Mouse (Mus musculus): ENCODE data around the gene Bcap29. TPM values are rescaled to one million over a fixed set of nuclear protein-coding genes. Genes with fewer than 3 reads are reported as not detected.

Bcap29 gene
- total RNA-seq, 1 experiment, result 19.8 TPM

DNA sequence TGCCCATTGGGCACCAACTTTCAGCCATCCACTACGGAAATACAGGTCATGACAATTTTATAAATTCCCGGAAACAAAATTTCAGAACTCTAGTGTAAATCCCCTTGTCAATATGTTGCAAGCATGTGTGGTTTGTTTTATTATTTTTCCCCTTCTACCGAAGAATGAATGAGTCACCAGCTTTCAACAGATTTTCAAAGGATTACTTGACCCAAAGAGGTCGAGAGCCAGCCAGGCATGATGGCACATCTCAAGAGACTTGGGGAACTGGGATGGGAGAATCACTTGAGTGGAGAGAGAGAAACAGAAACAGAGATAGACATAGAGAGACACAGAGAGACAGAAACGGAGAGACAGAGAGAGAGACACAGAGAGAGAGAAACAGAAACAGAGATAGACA is 73.7 kb downstream of the Bcap29 start:
- H3K4me3 ChIP-seq (ENCODE audit: insufficient read depth in 1 of 2, low read depth in 1 of 2, low read length in 2 of 2, poor library complexity in 1 of 2, severe bottlenecking in 1 of 2), result no peak overlapping the region

DNA sequence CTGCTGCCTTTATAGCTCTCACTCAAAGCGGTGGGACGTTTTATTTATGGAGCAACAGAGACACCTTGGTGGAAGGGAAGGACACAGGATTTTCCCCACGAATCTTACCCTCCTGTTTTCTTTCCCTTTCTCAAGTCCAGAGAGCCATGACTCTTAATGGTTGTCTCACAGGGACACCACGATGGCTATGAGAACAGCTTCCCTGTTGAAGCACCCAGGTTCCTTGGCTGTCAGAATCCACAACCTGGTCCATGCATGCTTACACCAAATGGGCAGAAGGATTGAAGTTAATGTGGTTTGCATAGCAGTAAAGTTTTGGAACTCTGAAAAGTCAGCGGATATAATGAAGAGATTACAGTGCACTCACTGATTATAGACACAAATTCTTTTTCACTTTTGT is 74.5 kb downstream of the Bcap29 start:
- in situ Hi-C loops (cut with MboI; ENCODE audit: low sequenced_read_pairs in 2 of 2, unreplicated experiment in 2 of 2), result no loop called here
- no peak for DNase-seq (ENCODE audit: low read depth, low spot score)
- no peak overlapping the region for H3K27ac ChIP-seq (ENCODE audit: insufficient read depth, low read depth, low read length, poor library complexity, severe bottlenecking)
- no peaks in the 10 kb centered on the region for H3K36me3 ChIP-seq (ENCODE audit: control insufficient read depth, insufficient read depth, low read length, poor library complexity, severe bottlenecking)
- no peaks in the 10 kb centered on the region for H3K9me3 ChIP-seq (ENCODE audit: control insufficient read depth, insufficient read depth, low read depth, low read length)
- no peak overlapping the region for H3K4me3 ChIP-seq (ENCODE audit: insufficient read depth in 1 of 2, low read depth in 1 of 2, low read length in 2 of 2, poor library complexity in 1 of 2, severe bottlenecking in 1 of 2)
- no peak overlapping the region for H3K9ac ChIP-seq (ENCODE audit: insufficient read depth, low read depth, low read length, poor library complexity, severe bottlenecking)
- no peaks in the 10 kb centered on the region for H3K4me1 ChIP-seq (ENCODE audit: control insufficient read depth in 2 of 2, insufficient read depth in 2 of 2, low read length in 2 of 2, poor library complexity in 1 of 2)
- no peak for TF ChIP-seq ZC3H11A (IDR thresholded peaks at IDR 0.05; ENCODE audit: borderline replicate concordance, low read depth, low read length)

More for the DNA sequence above, 73.7 kb downstream of the Bcap29 start:
- Histone ChIP-seq H3K36me3 (ENCODE audit: control insufficient read depth, insufficient read depth, low read length, poor library complexity, severe bottlenecking) (no peaks in the 10 kb centered on the region), H3K9ac (ENCODE audit: insufficient read depth, low read depth, low read length, poor library complexity, severe bottlenecking) (no peak overlapping the region), H3K9me3 (ENCODE audit: control insufficient read depth, insufficient read depth, low read depth, low read length) (no peaks in the 10 kb centered on the region), H3K27ac (ENCODE audit: insufficient read depth, low read depth, low read length, poor library complexity, severe bottlenecking) (no peak overlapping the region), H3K4me1 (ENCODE audit: control insufficient read depth in 2 of 2, insufficient read depth in 2 of 2, low read length in 2 of 2, poor library complexity in 1 of 2) (no peaks in the 10 kb centered on the region)
- in situ Hi-C loops (cut with MboI; ENCODE audit: low sequenced_read_pairs in 2 of 2, unreplicated experiment in 2 of 2), result no loop called here
- no peak for TF ChIP-seq ZC3H11A (IDR thresholded peaks at IDR 0.05; ENCODE audit: borderline replicate concordance, low read depth, low read length)
- TF ChIP-seq ZNF384 (IDR thresholded peaks at IDR 0.05; ENCODE audit: low read depth, low read length), result no peak
- TF ChIP-seq MAFK (IDR thresholded peaks at IDR 0.05; ENCODE audit: insufficient read depth, low read depth, low read length), result no peak
- TF ChIP-seq CHD2 (IDR thresholded peaks at IDR 0.05; ENCODE audit: low read depth, low read length), result no peak
- no peak for TF ChIP-seq HCFC1 (IDR thresholded peaks at IDR 0.05; ENCODE audit: borderline replicate concordance, insufficient read depth, low read length)
- no peak for DNase-seq (ENCODE audit: low read depth, low spot score)

DNA sequence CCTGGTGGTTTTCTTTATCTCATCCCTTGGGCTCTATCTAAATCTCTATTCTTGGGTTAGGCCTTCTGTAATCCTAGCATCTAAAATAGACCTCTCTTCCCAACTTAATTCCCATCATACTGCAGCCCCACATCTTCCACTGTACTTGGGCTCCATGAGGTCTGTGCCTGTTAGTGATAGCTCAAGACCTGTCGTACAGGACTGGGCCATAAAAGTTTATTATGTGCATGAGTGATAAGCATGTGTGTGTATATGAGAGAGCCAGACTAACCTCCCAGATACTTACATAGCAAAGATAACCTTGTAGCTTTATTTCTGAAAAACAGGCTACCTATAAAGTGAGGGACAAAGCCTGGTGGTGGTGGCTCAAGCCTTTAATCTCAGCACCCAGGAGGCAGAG is 80.1 kb downstream of the Bcap29 start:
- DNase-seq (ENCODE audit: low read depth, low spot score), result no peak
- in situ Hi-C loops (cut with MboI; ENCODE audit: low sequenced_read_pairs in 2 of 2, unreplicated experiment in 2 of 2), result no loop called here
- TF ChIP-seq CHD2 (IDR thresholded peaks at IDR 0.05; ENCODE audit: low read depth, low read length) (no peak), HCFC1 (IDR thresholded peaks at IDR 0.05; ENCODE audit: borderline replicate concordance, insufficient read depth, low read length) (no peak), ZC3H11A (IDR thresholded peaks at IDR 0.05; ENCODE audit: borderline replicate concordance, low read depth, low read length) (no peak), ZNF384 (IDR thresholded peaks at IDR 0.05; ENCODE audit: low read depth, low read length) (no peak), MAFK (IDR thresholded peaks at IDR 0.05; ENCODE audit: insufficient read depth, low read depth, low read length) (no peak)
- H3K9ac ChIP-seq (ENCODE audit: insufficient read depth, low read depth, low read length, poor library complexity, severe bottlenecking), result no peak overlapping the region
- H3K27ac ChIP-seq (ENCODE audit: insufficient read depth, low read depth, low read length, poor library complexity, severe bottlenecking), result no peak overlapping the region
- H3K4me3 ChIP-seq (ENCODE audit: insufficient read depth in 1 of 2, low read depth in 1 of 2, low read length in 2 of 2, poor library complexity in 1 of 2, severe bottlenecking in 1 of 2), result no peak overlapping the region
- H3K9me3 ChIP-seq (ENCODE audit: control insufficient read depth, insufficient read depth, low read depth, low read length), result no peaks in the 10 kb centered on the region
- H3K36me3 ChIP-seq (ENCODE audit: control insufficient read depth, insufficient read depth, low read length, poor library complexity, severe bottlenecking), result no peaks in the 10 kb centered on the region
- H3K4me1 ChIP-seq (ENCODE audit: control insufficient read depth in 2 of 2, insufficient read depth in 2 of 2, low read length in 2 of 2, poor library complexity in 1 of 2), result no peaks in the 10 kb centered on the region

- no peak overlapping the region for H3K9ac ChIP-seq (ENCODE audit: insufficient read depth, low read depth, low read length, poor library complexity, severe bottlenecking)
- in situ Hi-C loops (cut with MboI; ENCODE audit: low sequenced_read_pairs in 2 of 2, unreplicated experiment in 2 of 2), result no loop called here
- H3K4me1 ChIP-seq (ENCODE audit: control insufficient read depth in 2 of 2, insufficient read depth in 2 of 2, low read length in 2 of 2, poor library complexity in 1 of 2), result no peaks in the 10 kb centered on the region
- H3K9me3 ChIP-seq (ENCODE audit: control insufficient read depth, insufficient read depth, low read depth, low read length), result no peaks in the 10 kb centered on the region
- H3K4me3 ChIP-seq (ENCODE audit: insufficient read depth in 1 of 2, low read depth in 1 of 2, low read length in 2 of 2, poor library complexity in 1 of 2, severe bottlenecking in 1 of 2), result no peak overlapping the region
- no peak for DNase-seq (ENCODE audit: low read depth, low spot score)
- H3K36me3 ChIP-seq (ENCODE audit: control insufficient read depth, insufficient read depth, low read length, poor library complexity, severe bottlenecking), result no peaks in the 10 kb centered on the region
- H3K27ac ChIP-seq (ENCODE audit: insufficient read depth, low read depth, low read length, poor library complexity, severe bottlenecking), result no peak overlapping the region
- TF ChIP-seq HCFC1 (IDR thresholded peaks at IDR 0.05; ENCODE audit: borderline replicate concordance, insufficient read depth, low read length) (no peak), CHD2 (IDR thresholded peaks at IDR 0.05; ENCODE audit: low read depth, low read length) (no peak), MAFK (IDR thresholded peaks at IDR 0.05; ENCODE audit: insufficient read depth, low read depth, low read length) (no peak), ZNF384 (IDR thresholded peaks at IDR 0.05; ENCODE audit: low read depth, low read length) (no peak), ZC3H11A (IDR thresholded peaks at IDR 0.05; ENCODE audit: borderline replicate concordance, low read depth, low read length) (no peak)
Observed at GRCm38 (mm10) chr12:31551252-31551651, 83.2 kb downstream of the Bcap29 start.

DNA sequence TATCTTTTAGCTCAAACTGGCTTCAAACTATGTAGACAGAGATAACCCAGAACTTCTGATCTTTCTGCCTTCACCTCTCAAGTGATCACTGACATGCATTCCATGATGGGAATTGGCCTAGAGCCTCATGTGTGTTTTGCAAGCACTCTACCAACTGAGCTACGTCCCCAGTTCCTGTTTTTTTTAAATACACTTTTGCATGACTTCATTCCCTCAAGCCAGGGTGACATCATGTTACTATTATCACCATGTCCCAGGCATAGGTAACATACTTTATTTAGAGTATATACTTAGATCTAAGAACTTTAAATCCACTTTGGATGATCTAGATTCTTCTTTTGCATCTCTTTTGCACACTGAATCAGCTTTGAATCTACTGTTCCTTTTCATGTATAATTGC is 88.4 kb downstream of the Bcap29 start:
- no peak overlapping the region for H3K9ac ChIP-seq (ENCODE audit: insufficient read depth, low read depth, low read length, poor library complexity, severe bottlenecking)
- no peaks in the 10 kb centered on the region for H3K4me1 ChIP-seq (ENCODE audit: control insufficient read depth in 2 of 2, insufficient read depth in 2 of 2, low read length in 2 of 2, poor library complexity in 1 of 2)
- no peaks in the 10 kb centered on the region for H3K9me3 ChIP-seq (ENCODE audit: control insufficient read depth, insufficient read depth, low read depth, low read length)
- no peak for DNase-seq (ENCODE audit: low read depth, low spot score)
- H3K36me3 ChIP-seq (ENCODE audit: control insufficient read depth, insufficient read depth, low read length, poor library complexity, severe bottlenecking), result no peaks in the 10 kb centered on the region
- no peak for TF ChIP-seq HCFC1 (IDR thresholded peaks at IDR 0.05; ENCODE audit: borderline replicate concordance, insufficient read depth, low read length)
- TF ChIP-seq CHD2 (IDR thresholded peaks at IDR 0.05; ENCODE audit: low read depth, low read length), result no peak
- no peak for TF ChIP-seq ZC3H11A (IDR thresholded peaks at IDR 0.05; ENCODE audit: borderline replicate concordance, low read depth, low read length)
- no peak for TF ChIP-seq MAFK (IDR thresholded peaks at IDR 0.05; ENCODE audit: insufficient read depth, low read depth, low read length)
- TF ChIP-seq ZNF384 (IDR thresholded peaks at IDR 0.05; ENCODE audit: low read depth, low read length), result no peak
- in situ Hi-C loops (cut with MboI; ENCODE audit: low sequenced_read_pairs in 2 of 2, unreplicated experiment in 2 of 2), result no loop called here
- no peak overlapping the region for H3K27ac ChIP-seq (ENCODE audit: insufficient read depth, low read depth, low read length, poor library complexity, severe bottlenecking)
- H3K4me3 ChIP-seq (ENCODE audit: insufficient read depth in 1 of 2, low read depth in 1 of 2, low read length in 2 of 2, poor library complexity in 1 of 2, severe bottlenecking in 1 of 2), result no peak overlapping the region
